In genomic region chr2:29735708-29736107, GRCm38 (mm10) we compare ENCODE assay signal across 28 mouse cellular contexts. TPM values are rescaled to one million over a fixed set of nuclear protein-coding genes. Genes with fewer than 3 reads are reported as not detected.
DNase-seq lines count a peak whose midpoint lies in the region; ATAC-seq and TF ChIP-seq lines count a peak whose summit lies in the region.
"Had no signal": no experiment of that assay in that cellular context is flagged by ENCODE, and none has a peak within 500 bp of the region (broad histone marks: within the 10 kb centered on the region; RNA-seq: fewer than 3 reads in every experiment).

No protein-coding gene starts in this region.

- H3K27me3 ChIP-seq in intestine, embryonic 16.5 days (replicated peaks; ENCODE audit: control insufficient read depth, insufficient read depth, low read length) = no peaks in the 10 kb centered on the region
- no peaks in the 10 kb centered on the region for H3K27me3 ChIP-seq in intestine, postnatal 0 days (replicated peaks; ENCODE audit: control insufficient read depth, insufficient read depth, low read length)
- H3K27me3 ChIP-seq in embryonic facial prominence, embryonic 15.5 days = no peaks in the 10 kb centered on the region
- H3K27me3 ChIP-seq in lung, embryonic 16.5 days (ENCODE audit: control insufficient read depth, insufficient read depth, low read depth, low read length) = no peaks in the 10 kb centered on the region
- H3K27me3 ChIP-seq in heart, embryonic 12.5 days (replicated peaks) = no peaks in the 10 kb centered on the region
- H3K27me3 ChIP-seq: forebrain, embryonic 13.5 days; hindbrain, embryonic 12.5 days; neural tube, embryonic 13.5 days had no signal

- H3K4me3 ChIP-seq in intestine, embryonic 16.5 days (ENCODE audit: low read length) = no peak overlapping the region
- H3K4me3 ChIP-seq in intestine, postnatal 0 days (ENCODE audit: low read depth, low read length) = no peak overlapping the region
- 0 out of 2 replicates have a peak overlapping the region, but pooled peaks have one; percentile 5 for H3K4me3 ChIP-seq in embryonic facial prominence, embryonic 15.5 days (replicated peaks)
- no peak overlapping the region for H3K4me3 ChIP-seq in lung, embryonic 16.5 days (ENCODE audit: low read length)
- H3K4me3 ChIP-seq in heart, embryonic 12.5 days = no peak overlapping the region
- H3K4me3 ChIP-seq: erythroblast, embryonic 14.5 days; forebrain, embryonic 13.5 days; heart, embryonic 10.5 days; hindbrain, embryonic 12.5 days; left cerebral cortex, adult 2 months; neural tube, embryonic 13.5 days had no signal

- no peak for TF ChIP-seq CTCF in intestine, postnatal 0 days (IDR thresholded peaks at IDR 0.05; ENCODE audit: low read depth)

- no peaks in the 10 kb centered on the region for H3K9me3 ChIP-seq in intestine, embryonic 16.5 days (ENCODE audit: control insufficient read depth, low read length)
- H3K9me3 ChIP-seq in intestine, postnatal 0 days (ENCODE audit: control insufficient read depth) = no peaks in the 10 kb centered on the region
- H3K9me3 ChIP-seq in embryonic facial prominence, embryonic 15.5 days (replicated peaks) = no peaks in the 10 kb centered on the region
- H3K9me3 ChIP-seq in lung, embryonic 16.5 days (ENCODE audit: control insufficient read depth, low read length) = no peaks in the 10 kb centered on the region
- H3K9me3 ChIP-seq in heart, embryonic 12.5 days (replicated peaks) = no peaks in the 10 kb centered on the region
- H3K9me3 ChIP-seq: forebrain, embryonic 13.5 days; heart, embryonic 10.5 days; hindbrain, embryonic 12.5 days; neural tube, embryonic 13.5 days had no signal

- no peak overlapping the region for H3K9ac ChIP-seq in intestine, embryonic 16.5 days (ENCODE audit: low read depth, low read length)
- no peak overlapping the region for H3K9ac ChIP-seq in intestine, postnatal 0 days (ENCODE audit: low read depth, low read length)
- H3K9ac ChIP-seq in embryonic facial prominence, embryonic 15.5 days = no peak overlapping the region
- no peak overlapping the region for H3K9ac ChIP-seq in lung, embryonic 16.5 days (ENCODE audit: low read length)
- no peak overlapping the region for H3K9ac ChIP-seq in heart, embryonic 12.5 days
- H3K9ac ChIP-seq: forebrain, embryonic 13.5 days; hindbrain, embryonic 12.5 days; liver, postnatal 0 days; neural tube, embryonic 13.5 days had no signal

- peaks cover 13% of the 10 kb centered on the region for H3K36me3 ChIP-seq in intestine, embryonic 16.5 days (ENCODE audit: control insufficient read depth, insufficient read depth, low read length)
- H3K36me3 ChIP-seq in intestine, postnatal 0 days (ENCODE audit: control insufficient read depth, insufficient read depth) = peaks cover 62% of the 10 kb centered on the region
- peaks cover 77% of the 10 kb centered on the region for H3K36me3 ChIP-seq in embryonic facial prominence, embryonic 15.5 days
- peaks cover 19% of the 10 kb centered on the region for H3K36me3 ChIP-seq in lung, embryonic 16.5 days (ENCODE audit: control insufficient read depth, insufficient read depth, low read length)
- peaks cover 89% of the 10 kb centered on the region for H3K36me3 ChIP-seq in heart, embryonic 12.5 days

- peak; percentile 46 to 71 for DNase-seq in lung, postnatal 4 days
- DNase-seq in ovary, postnatal 14 days (ENCODE audit: low spot score) = no peak
- no peak for DNase-seq in spleen, adult 12 weeks (ENCODE audit: low spot score)
- DNase-seq: adrenal gland, postnatal 25 days; cerebellum, adult 9-11 months; kidney, adult 2 months; left cerebral cortex, postnatal 4 days; liver, postnatal 0 days; midbrain, embryonic 14.5 days; thymus, postnatal 14 days had no signal

- 0 out of 2 replicates have a peak, but pooled peaks have one; percentile 21 for ATAC-seq in intestine, embryonic 16.5 days
- no peak for ATAC-seq in intestine, postnatal 0 days
- ATAC-seq in embryonic facial prominence, embryonic 15.5 days (ENCODE audit: insufficient number of reproducible peaks, low FRiP score, low TSS enrichment, low read depth) = no peak
- peak; percentile 83 for ATAC-seq in lung, embryonic 16.5 days (ENCODE audit: low read depth)
- ATAC-seq in heart, embryonic 12.5 days (ENCODE audit: insufficient number of reproducible peaks, low FRiP score) = no peak
- ATAC-seq: CD4-positive, CD25-positive, alpha-beta regulatory T cell, adult 4 months; forebrain, embryonic 13.5 days; liver, postnatal 0 days had no signal

- no peak overlapping the region for H3K27ac ChIP-seq in intestine, embryonic 16.5 days (ENCODE audit: low read length)
- no peak overlapping the region for H3K27ac ChIP-seq in intestine, postnatal 0 days (ENCODE audit: low read depth, low read length)
- 0 out of 2 replicates have a peak overlapping the region, but pooled peaks have one; percentile 17 for H3K27ac ChIP-seq in embryonic facial prominence, embryonic 15.5 days (replicated peaks)
- H3K27ac ChIP-seq in lung, embryonic 16.5 days (ENCODE audit: low read length) = no peak overlapping the region
- no peak overlapping the region for H3K27ac ChIP-seq in heart, embryonic 12.5 days (ENCODE audit: poor library complexity, severe bottlenecking)
- H3K27ac ChIP-seq: forebrain, embryonic 13.5 days; heart, embryonic 10.5 days; hindbrain, embryonic 12.5 days; kidney, postnatal 0 days; left cerebral cortex, adult 2 months; neural tube, embryonic 13.5 days had no signal

- WGBS in intestine, embryonic 16.5 days = 81% methylated on average over 12 of the region's 12 CpGs
- 64% methylated on average over 12 of the region's 12 CpGs for WGBS in intestine, postnatal 0 days
- WGBS in embryonic facial prominence, embryonic 15.5 days = 80% methylated on average over 12 of the region's 12 CpGs
- WGBS in lung, embryonic 16.5 days = 60% methylated on average over 12 of the region's 12 CpGs
- WGBS in heart, embryonic 12.5 days = 89% methylated on average over 12 of the region's 12 CpGs

- H3K4me2 ChIP-seq in intestine, embryonic 16.5 days (ENCODE audit: low read depth, low read length) = no peak overlapping the region
- H3K4me2 ChIP-seq in intestine, postnatal 0 days (replicated peaks; ENCODE audit: low read depth) = no peak overlapping the region
- no peak overlapping the region for H3K4me2 ChIP-seq in embryonic facial prominence, embryonic 15.5 days (replicated peaks)
- no peak overlapping the region for H3K4me2 ChIP-seq in lung, embryonic 16.5 days (ENCODE audit: low read depth, low read length)
- no peak overlapping the region for H3K4me2 ChIP-seq in heart, embryonic 12.5 days
- H3K4me2 ChIP-seq: forebrain, embryonic 13.5 days; hindbrain, embryonic 12.5 days; liver, embryonic 11.5 days; neural tube, embryonic 13.5 days had no signal

- H3K4me1 ChIP-seq in intestine, embryonic 16.5 days (ENCODE audit: control insufficient read depth, insufficient read depth, low read length) = no peaks in the 10 kb centered on the region
- H3K4me1 ChIP-seq in intestine, postnatal 0 days (replicated peaks; ENCODE audit: control insufficient read depth, insufficient read depth, low read length) = no peaks in the 10 kb centered on the region
- peaks cover 5% of the 10 kb centered on the region; the same call in 1 of the 2 replicates for H3K4me1 ChIP-seq in embryonic facial prominence, embryonic 15.5 days
- peaks cover 3% of the 10 kb centered on the region; the same call in 1 of the 2 replicates for H3K4me1 ChIP-seq in lung, embryonic 16.5 days (replicated peaks; ENCODE audit: control insufficient read depth, insufficient read depth, low read length)
- peaks cover 13% of the 10 kb centered on the region; the same call in 1 of the 2 replicates for H3K4me1 ChIP-seq in heart, embryonic 12.5 days (replicated peaks)
- H3K4me1 ChIP-seq: forebrain, embryonic 13.5 days; hindbrain, embryonic 12.5 days; neural tube, embryonic 13.5 days had no signal

RNA-seq across cellular contexts. Expression of gene Gm13420, which starts 15.8 kb away (rescaled TPM):
- 0.56 and 0.70 TPM in 2 replicates for polyA plus RNA-seq in intestine, embryonic 16.5 days (2015; fragmentation: Nextera tagmentation; extraction: Ambion mirVana)
- polyA plus RNA-seq in intestine, postnatal 0 days (2015; fragmentation: Nextera tagmentation; extraction: Ambion mirVana) = 0.10 TPM in 1 of 2 replicates, not detected in the other
- not detected in 2 replicates for polyA plus RNA-seq in embryonic facial prominence, embryonic 15.5 days (2015; fragmentation: Nextera tagmentation; extraction: Ambion mirVana)
- 0.45 and 1.9 TPM in 2 replicates for polyA plus RNA-seq in lung, embryonic 16.5 days (2015; fragmentation: Nextera tagmentation; extraction: Ambion mirVana)
- not detected in 2 replicates for polyA plus RNA-seq in heart, embryonic 12.5 days (2016; fragmentation: Nextera tagmentation; extraction: Ambion mirVana)
- polyA plus RNA-seq: erythroblast, embryonic 14.5 days; forebrain, embryonic 13.5 days; heart, postnatal 0 days; hindbrain, embryonic 12.5 days; midbrain, embryonic 14.5 days had no signal

RNA-seq across cellular contexts. Expression of gene Gm13547, which starts 23.4 kb away (rescaled TPM):
- 0.66 TPM in 1 of 2 replicates, not detected in the other for polyA plus RNA-seq in intestine, embryonic 16.5 days (2015; fragmentation: Nextera tagmentation; extraction: Ambion mirVana)
- polyA plus RNA-seq in intestine, postnatal 0 days (2015; fragmentation: Nextera tagmentation; extraction: Ambion mirVana) = not detected in 2 replicates
- not detected in 2 replicates for polyA plus RNA-seq in embryonic facial prominence, embryonic 15.5 days (2015; fragmentation: Nextera tagmentation; extraction: Ambion mirVana)
- not detected in 2 replicates for polyA plus RNA-seq in lung, embryonic 16.5 days (2015; fragmentation: Nextera tagmentation; extraction: Ambion mirVana)
- polyA plus RNA-seq in heart, embryonic 12.5 days (2016; fragmentation: Nextera tagmentation; extraction: Ambion mirVana) = 0.44 TPM in 1 of 2 replicates, not detected in the other
- polyA plus RNA-seq: brain, embryonic 14.5 days; CD4-positive, CD25-positive, alpha-beta regulatory T cell, adult 4 months; erythroblast, embryonic 14.5 days; gonadal fat pad, adult 2 months; heart, embryonic 10.5 days; heart, postnatal 0 days; hindbrain, embryonic 12.5 days; kidney, adult 2 months; kidney, postnatal 0 days; large intestine, adult 2 months; liver, postnatal 0 days; midbrain, embryonic 14.5 days had no signal

RNA-seq across cellular contexts. Expression of gene Coq4, which starts 51.6 kb away (rescaled TPM):
- polyA plus RNA-seq in intestine, embryonic 16.5 days (2015; fragmentation: Nextera tagmentation; extraction: Ambion mirVana) = 60.0 and 64.5 TPM in 2 replicates
- polyA plus RNA-seq in intestine, postnatal 0 days (2015; fragmentation: Nextera tagmentation; extraction: Ambion mirVana) = 27.7 and 28.3 TPM in 2 replicates
- 28.7 and 37.0 TPM in 2 replicates for polyA plus RNA-seq in embryonic facial prominence, embryonic 15.5 days (2015; fragmentation: Nextera tagmentation; extraction: Ambion mirVana)
- 28.3 and 29.0 TPM in 2 replicates for polyA plus RNA-seq in lung, embryonic 16.5 days (2015; fragmentation: Nextera tagmentation; extraction: Ambion mirVana)
- polyA plus RNA-seq in heart, embryonic 12.5 days (2016; fragmentation: Nextera tagmentation; extraction: Ambion mirVana) = 21.8 and 23.8 TPM in 2 replicates

RNA-seq across cellular contexts. Expression of gene Trub2, which starts 52.6 kb away (rescaled TPM):
- 37.5 and 38.0 TPM in 2 replicates for polyA plus RNA-seq in intestine, embryonic 16.5 days (2015; fragmentation: Nextera tagmentation; extraction: Ambion mirVana)
- 23.5 and 26.6 TPM in 2 replicates for polyA plus RNA-seq in intestine, postnatal 0 days (2015; fragmentation: Nextera tagmentation; extraction: Ambion mirVana)
- 35.1 and 38.8 TPM in 2 replicates for polyA plus RNA-seq in embryonic facial prominence, embryonic 15.5 days (2015; fragmentation: Nextera tagmentation; extraction: Ambion mirVana)
- polyA plus RNA-seq in lung, embryonic 16.5 days (2015; fragmentation: Nextera tagmentation; extraction: Ambion mirVana) = 33.9 and 38.3 TPM in 2 replicates
- polyA plus RNA-seq in heart, embryonic 12.5 days (2016; fragmentation: Nextera tagmentation; extraction: Ambion mirVana) = 25.8 and 26.6 TPM in 2 replicates

Comparison
In these comparisons a context has a peak if more than half of its experiments do, and no peak if none do; other contexts are left out.
1. ATAC-seq: peak in intestine, embryonic 16.5 days (single experiment) and lung, embryonic 16.5 days (single experiment); none in intestine, postnatal 0 days (single experiment), embryonic facial prominence, embryonic 15.5 days (single experiment) and heart, embryonic 12.5 days (single experiment).
2. DNase-seq: peak in lung, postnatal 4 days (2 of 2); none in ovary, postnatal 14 days (single experiment) and spleen, adult 12 weeks (single experiment).